Mouse (Mus musculus): ENCODE data around the gene Rgs10.

Gene Rgs10

GRCm38 (mm10) chr7:128374156-128374555, 44.4 kb downstream of the Rgs10 start:
- DNase-seq (ENCODE audit: low spot score in 2 of 2), result no peak

GRCm38 (mm10) chr7:128373751-128374150, 44.8 kb downstream of the Rgs10 start:
- DNase-seq (ENCODE audit: low spot score in 2 of 2), result no peak

GRCm38 (mm10) chr7:128372331-128372730, 46.2 kb downstream of the Rgs10 start:
- no peak for DNase-seq (ENCODE audit: low spot score in 2 of 2)

GRCm38 (mm10) chr7:128369366-128369765, 49.2 kb downstream of the Rgs10 start:
- DNase-seq (ENCODE audit: low spot score in 2 of 2), result no peak

- DNase-seq (ENCODE audit: low spot score in 2 of 2), result no peak
These were observed 49.7 kb downstream of the Rgs10 start for GRCm38 (mm10) chr7:128368828-128369227.

- no peak for DNase-seq (ENCODE audit: low spot score in 2 of 2)
These were observed 51.9 kb downstream of the Rgs10 start for GRCm38 (mm10) chr7:128366654-128367053.

GRCm38 (mm10) chr7:128365096-128365715, 53.4 kb downstream of the Rgs10 start:
- DNase-seq (ENCODE audit: low spot score in 2 of 2), result no peak

GRCm38 (mm10) chr7:128364526-128364925, 54.0 kb downstream of the Rgs10 start:
- peak in 1 of 2 experiments; percentile 33 for DNase-seq (ENCODE audit: low spot score in 2 of 2)

- DNase-seq (ENCODE audit: low spot score in 2 of 2), result peak in 1 of 2 experiments; percentile 59
These were observed 54.8 kb downstream of the Rgs10 start for GRCm38 (mm10) chr7:128363806-128364205.

- no peak for DNase-seq (ENCODE audit: low spot score in 2 of 2)
These were observed 55.6 kb downstream of the Rgs10 start for GRCm38 (mm10) chr7:128362916-128363315.

GRCm38 (mm10) chr7:128359741-128360140, 58.8 kb downstream of the Rgs10 start:
- DNase-seq (ENCODE audit: low spot score in 2 of 2), result no peak

GRCm38 (mm10) chr7:128359164-128359563, 59.4 kb downstream of the Rgs10 start:
- DNase-seq (ENCODE audit: low spot score in 2 of 2), result no peak

- DNase-seq (ENCODE audit: low spot score in 2 of 2), result no peak
These were observed 59.8 kb downstream of the Rgs10 start for GRCm38 (mm10) chr7:128358741-128359140.

- no peak for DNase-seq (ENCODE audit: low spot score in 2 of 2)
These were observed 61.4 kb downstream of the Rgs10 start for GRCm38 (mm10) chr7:128356868-128357755.

GRCm38 (mm10) chr7:128355463-128355862, 63.1 kb downstream of the Rgs10 start:
- DNase-seq (ENCODE audit: low spot score in 2 of 2), result no peak

GRCm38 (mm10) chr7:128352721-128353120, 65.8 kb downstream of the Rgs10 start:
- no peak for DNase-seq (ENCODE audit: low spot score in 2 of 2)

- DNase-seq (ENCODE audit: low spot score in 2 of 2), result no peak
These were observed 67.4 kb downstream of the Rgs10 start for GRCm38 (mm10) chr7:128351176-128351575.

- DNase-seq (ENCODE audit: low spot score in 2 of 2), result no peak
These were observed 68.2 kb downstream of the Rgs10 start for GRCm38 (mm10) chr7:128350316-128350715.

- no peak for DNase-seq (ENCODE audit: low spot score in 2 of 2)
These were observed 68.8 kb downstream of the Rgs10 start for GRCm38 (mm10) chr7:128349751-128350150.

GRCm38 (mm10) chr7:128348608-128349007, 70.0 kb downstream of the Rgs10 start:
- no peak for DNase-seq (ENCODE audit: low spot score in 2 of 2)

GRCm38 (mm10) chr7:128346991-128347390, 71.6 kb downstream of the Rgs10 start:
- no peak for DNase-seq (ENCODE audit: low spot score in 2 of 2)

- DNase-seq (ENCODE audit: low spot score in 2 of 2), result no peak
These were observed 72.0 kb downstream of the Rgs10 start for GRCm38 (mm10) chr7:128346522-128346921.

- no peak for DNase-seq (ENCODE audit: low spot score in 2 of 2)
These were observed 72.9 kb downstream of the Rgs10 start for GRCm38 (mm10) chr7:128345691-128346090.
